Mouse (Mus musculus): ENCODE measurements at regions not wholly inside any gene's neighbourhood (a gene's known extent, or its start where the extent isn't known, plus 50 kb on each side); places are given as distances from the start of the nearest gene placed in this dataset.
"Not testable (repeated sequence)": the region's sequence is repeated elsewhere in the genome, so short reads cannot be mapped to it uniquely, and the experiment has no call there.

DNA sequence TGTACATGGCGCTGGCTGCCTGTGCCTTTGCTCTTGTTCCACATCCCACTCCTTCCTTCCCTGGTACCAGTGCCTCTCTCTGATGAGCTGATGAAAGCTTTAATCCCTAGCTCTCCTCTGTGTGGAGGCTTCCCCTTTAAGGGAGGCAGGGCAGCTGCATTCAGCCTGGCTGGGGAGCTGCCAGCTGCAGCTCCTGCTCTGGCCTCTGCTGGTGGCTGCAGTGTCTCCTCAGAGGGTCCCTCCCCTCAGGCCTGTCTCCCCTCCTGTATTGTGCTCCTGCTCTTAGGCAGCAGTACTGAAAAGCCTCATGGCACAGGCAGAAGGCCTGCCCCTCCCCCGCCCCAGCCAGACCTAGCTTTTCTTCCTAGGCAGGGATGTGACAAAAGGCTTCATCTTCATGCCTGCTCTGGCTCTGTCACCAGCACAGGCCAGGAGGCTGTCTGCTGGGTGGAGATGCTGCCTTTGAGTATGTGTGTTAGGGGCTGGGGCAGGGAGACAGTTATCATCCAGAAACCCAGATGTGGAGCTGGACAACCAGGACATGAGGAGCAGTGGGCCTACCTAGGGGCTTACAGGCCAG, 97.7 kb upstream of the Zcchc13 start:
- ATAC-seq (replicated peaks in 1 of 2; ENCODE audit: insufficient read depth in 1 of 2, low FRiP score in 2 of 2, low TSS enrichment in 1 of 2, low read depth in 1 of 2, poor library complexity in 2 of 2, severe bottlenecking in 2 of 2), result not testable (repeated sequence)

GRCm38 (mm10) chrX:103533306-103533705, 97.1 kb upstream of the Zcchc13 start:
- ATAC-seq (replicated peaks in 1 of 2; ENCODE audit: insufficient read depth in 1 of 2, low FRiP score in 2 of 2, low TSS enrichment in 1 of 2, low read depth in 1 of 2, poor library complexity in 2 of 2, severe bottlenecking in 2 of 2), result no peak

DNA sequence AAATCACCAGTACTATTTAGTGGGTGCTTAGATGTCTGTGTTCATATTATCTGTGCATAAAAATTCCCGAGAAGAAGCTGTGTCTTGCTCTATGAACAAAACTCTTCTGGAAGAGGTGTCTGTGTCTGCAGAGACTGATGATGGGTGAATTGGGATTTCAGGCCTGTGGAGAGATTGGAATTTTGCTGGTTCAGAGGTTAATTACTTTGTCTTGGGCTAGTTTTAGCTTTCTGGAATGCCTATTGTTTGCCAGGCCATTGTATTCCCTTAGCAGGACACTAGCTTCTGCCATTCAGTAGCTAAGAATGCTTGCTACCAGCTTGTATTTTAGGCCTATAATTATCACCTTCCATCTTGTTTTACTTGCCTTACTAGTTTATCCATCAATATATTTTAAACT, 96.6 kb upstream of the Zcchc13 start:
- ATAC-seq (replicated peaks in 1 of 2; ENCODE audit: insufficient read depth in 1 of 2, low FRiP score in 2 of 2, low TSS enrichment in 1 of 2, low read depth in 1 of 2, poor library complexity in 2 of 2, severe bottlenecking in 2 of 2), result no peak

DNA sequence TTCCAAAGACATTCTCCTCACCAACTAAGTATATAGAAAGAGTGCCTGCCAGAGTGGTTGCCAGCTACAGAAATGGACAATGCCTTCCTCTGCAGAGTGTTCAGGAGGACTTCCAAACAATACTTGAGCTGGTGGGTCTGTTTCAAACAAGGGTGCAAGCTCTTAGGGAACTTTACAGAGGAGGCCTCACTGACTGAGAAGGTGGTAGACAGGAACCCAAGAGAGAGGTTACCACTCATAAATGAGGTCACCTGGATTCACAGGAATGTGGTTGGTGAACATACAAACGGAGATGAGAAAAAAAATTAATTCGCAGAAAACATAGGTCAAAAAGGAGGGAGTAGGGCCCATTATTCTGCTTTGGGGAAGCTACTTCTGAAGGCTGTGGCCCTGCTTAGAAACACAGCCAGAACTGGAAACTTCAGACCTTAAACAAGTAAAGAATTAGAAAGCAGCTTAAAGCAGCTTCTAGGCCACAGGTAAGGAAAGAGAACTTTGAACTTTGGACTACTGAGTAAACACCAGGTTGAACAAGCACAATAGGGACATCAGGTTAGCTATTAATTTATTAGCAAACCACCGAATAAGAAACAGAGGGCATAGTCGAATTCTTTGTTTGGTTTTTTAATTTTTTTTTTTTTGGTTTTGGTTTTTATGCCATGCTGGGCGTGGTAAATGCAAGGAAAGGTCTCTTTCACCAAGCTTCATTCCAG, 83.7 kb upstream of the Zcchc13 start:
- ATAC-seq (replicated peaks in 1 of 2; ENCODE audit: insufficient read depth in 1 of 2, low FRiP score in 2 of 2, low TSS enrichment in 1 of 2, low read depth in 1 of 2, poor library complexity in 2 of 2, severe bottlenecking in 2 of 2), result no peak

DNA sequence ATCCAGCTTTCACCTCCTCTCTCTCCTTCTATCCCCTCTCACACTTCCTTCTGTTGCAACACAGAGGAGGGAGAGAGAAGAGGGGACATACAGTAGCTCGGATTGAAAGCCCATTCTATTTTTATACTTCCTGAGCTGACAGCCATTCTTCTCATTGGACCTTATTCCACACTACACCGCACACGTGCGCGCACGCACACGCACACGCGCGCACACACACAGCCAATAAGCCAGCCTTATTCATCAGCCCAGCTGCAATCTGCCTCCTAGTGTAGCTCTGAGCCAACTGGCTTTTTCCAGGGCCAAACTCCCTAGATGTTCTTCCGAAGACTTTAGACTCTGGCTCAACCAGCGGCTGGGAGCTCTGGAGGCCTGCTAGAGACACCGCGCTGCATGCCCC, 79.1 kb upstream of the Zcchc13 start:
- ATAC-seq (replicated peaks in 1 of 2; ENCODE audit: insufficient read depth in 1 of 2, low FRiP score in 2 of 2, low TSS enrichment in 1 of 2, low read depth in 1 of 2, poor library complexity in 2 of 2, severe bottlenecking in 2 of 2), result 0 out of 4 replicates have a peak, but pooled peaks of 1 of the 2 experiments have one; percentile 12

DNA sequence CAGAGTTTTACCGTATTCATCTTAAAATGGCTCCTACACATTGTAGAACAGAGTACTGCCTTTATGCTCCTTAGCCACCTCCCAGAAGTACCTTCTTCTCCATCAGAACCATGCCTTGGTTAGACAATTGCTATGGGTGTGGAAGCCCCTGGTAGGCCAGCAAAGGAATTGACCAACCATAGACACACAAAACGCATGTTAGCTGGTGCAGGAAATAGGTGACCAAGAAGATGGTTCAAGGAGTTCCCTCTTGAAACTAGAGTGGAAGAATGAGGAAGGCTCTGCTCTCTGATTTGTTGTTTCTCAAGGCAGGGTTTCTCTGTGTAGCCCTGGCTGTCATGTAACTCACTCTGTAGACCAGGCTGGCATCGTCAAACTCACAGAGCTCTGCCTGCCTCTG, 77.2 kb upstream of the Zcchc13 start:
- no peak for ATAC-seq (replicated peaks in 1 of 2; ENCODE audit: insufficient read depth in 1 of 2, low FRiP score in 2 of 2, low TSS enrichment in 1 of 2, low read depth in 1 of 2, poor library complexity in 2 of 2, severe bottlenecking in 2 of 2)

GRCm38 (mm10) chrX:103553605-103554004, 76.8 kb upstream of the Zcchc13 start:
- ATAC-seq (replicated peaks in 1 of 2; ENCODE audit: insufficient read depth in 1 of 2, low FRiP score in 2 of 2, low TSS enrichment in 1 of 2, low read depth in 1 of 2, poor library complexity in 2 of 2, severe bottlenecking in 2 of 2), result no peak

- peak; percentile 50 to 72; a peak in 3 of 4 replicates for ATAC-seq (replicated peaks in 1 of 2; ENCODE audit: insufficient read depth in 1 of 2, low FRiP score in 2 of 2, low TSS enrichment in 1 of 2, low read depth in 1 of 2, poor library complexity in 2 of 2, severe bottlenecking in 2 of 2)
Measured at GRCm38 (mm10) chrX:103555041-103555986, 75.1 kb upstream of the Zcchc13 start.

- ATAC-seq (replicated peaks in 1 of 2; ENCODE audit: insufficient read depth in 1 of 2, low FRiP score in 2 of 2, low TSS enrichment in 1 of 2, low read depth in 1 of 2, poor library complexity in 2 of 2, severe bottlenecking in 2 of 2), result no peak
Measured at GRCm38 (mm10) chrX:103556046-103556445, 74.3 kb upstream of the Zcchc13 start.

GRCm38 (mm10) chrX:103556681-103557490, 73.5 kb upstream of the Zcchc13 start:
- ATAC-seq (replicated peaks in 1 of 2; ENCODE audit: insufficient read depth in 1 of 2, low FRiP score in 2 of 2, low TSS enrichment in 1 of 2, low read depth in 1 of 2, poor library complexity in 2 of 2, severe bottlenecking in 2 of 2), result no peak

GRCm38 (mm10) chrX:103557496-103557895, 72.9 kb upstream of the Zcchc13 start:
- ATAC-seq (replicated peaks in 1 of 2; ENCODE audit: insufficient read depth in 1 of 2, low FRiP score in 2 of 2, low TSS enrichment in 1 of 2, low read depth in 1 of 2, poor library complexity in 2 of 2, severe bottlenecking in 2 of 2), result no peak

- no peak for ATAC-seq (replicated peaks in 1 of 2; ENCODE audit: insufficient read depth in 1 of 2, low FRiP score in 2 of 2, low TSS enrichment in 1 of 2, low read depth in 1 of 2, poor library complexity in 2 of 2, severe bottlenecking in 2 of 2)
Measured at GRCm38 (mm10) chrX:103563531-103564246, 66.7 kb upstream of the Zcchc13 start.

DNA sequence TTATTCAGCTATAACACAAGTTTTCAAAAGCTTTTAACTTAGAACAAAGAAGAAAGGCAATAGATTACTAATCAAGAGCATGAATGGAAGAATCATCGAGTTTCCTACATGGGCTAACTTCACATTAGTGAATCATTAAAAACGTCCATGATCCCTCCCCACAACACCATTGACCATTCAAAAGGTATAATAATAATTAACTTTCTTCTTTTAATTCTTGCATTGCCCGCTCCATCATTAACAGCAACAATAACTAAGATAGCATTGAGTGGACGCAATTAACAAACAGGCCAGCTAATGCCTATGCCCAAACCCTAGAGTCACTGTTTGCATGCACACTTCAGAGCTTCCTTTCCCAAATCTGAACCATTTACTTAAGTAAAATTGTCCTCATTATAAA, 57.0 kb upstream of the Zcchc13 start:
- ATAC-seq (replicated peaks in 1 of 2; ENCODE audit: insufficient read depth in 1 of 2, low FRiP score in 2 of 2, low TSS enrichment in 1 of 2, low read depth in 1 of 2, poor library complexity in 2 of 2, severe bottlenecking in 2 of 2), result no peak

- no peak for ATAC-seq (replicated peaks in 1 of 2; ENCODE audit: insufficient read depth in 1 of 2, low FRiP score in 2 of 2, low TSS enrichment in 1 of 2, low read depth in 1 of 2, poor library complexity in 2 of 2, severe bottlenecking in 2 of 2)
Measured at GRCm38 (mm10) chrX:103579484-103579883, 50.9 kb upstream of the Zcchc13 start.
